Mouse (Mus musculus): ENCODE data around the gene Kcnj12.

DNA sequence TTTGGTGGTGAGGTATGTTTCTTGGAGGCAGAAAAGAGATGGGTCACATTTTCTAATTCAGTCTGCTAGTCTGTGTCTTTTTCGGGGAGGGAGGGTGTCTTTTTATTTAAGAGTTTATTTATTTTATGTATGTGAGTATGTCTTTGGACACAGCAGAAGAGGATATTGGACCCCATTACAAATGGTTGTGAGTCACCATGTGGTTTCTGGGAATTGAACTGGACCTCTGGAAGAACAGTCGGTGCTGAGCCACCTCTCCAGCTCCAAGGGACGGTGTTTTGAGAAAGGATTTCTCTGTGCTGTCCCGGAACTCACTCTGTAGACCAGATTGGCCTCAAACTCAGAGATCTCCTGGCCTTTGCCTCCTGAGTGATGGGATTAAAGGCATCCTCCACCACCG lies 34.5 kb downstream of the Kcnj12 start:
- TF ChIP-seq CTCF (conservative IDR thresholded peaks at IDR 0.05; ENCODE audit: insufficient read depth, insufficient read length, low read depth, low read length) (no peak), POLR2A (IDR thresholded peaks at IDR 0.05; ENCODE audit: low read depth, low read length) (no peak)
